Mouse (Mus musculus) cerebellum, adult 11-12 months (tissue): ENCODE results near the gene Gm20388.
"Not testable (repeated sequence)": the region's sequence is repeated elsewhere in the genome, so short reads cannot be mapped to it uniquely, and the experiment has no call there.

Experiments used
- DNase-seq: peaks from one replicate; pipeline ENCODE4 v3.0.0; 2022

The Gm20388 gene

GRCm38 (mm10) chr8:121126191-121126590 lies 1215.5 kb downstream of the Gm20388 start:
- DNase-seq = no peak

GRCm38 (mm10) chr8:121126694-121127093 lies 1216.1 kb downstream of the Gm20388 start:
- DNase-seq = no peak

- no peak for DNase-seq
Observed at GRCm38 (mm10) chr8:121127291-121127701, 1216.7 kb downstream of the Gm20388 start.

- no peak for DNase-seq
Observed at GRCm38 (mm10) chr8:121127756-121128375, 1217.2 kb downstream of the Gm20388 start, which contains the start of gene Foxl1. TSS of gene Foxl1 (plus strand) at chr8:121127940.

- DNase-seq = no peak
Observed at GRCm38 (mm10) chr8:121128531-121129264, 1218.1 kb downstream of the Gm20388 start.

GRCm38 (mm10) chr8:121129265-121129940 lies 1218.8 kb downstream of the Gm20388 start:
- DNase-seq = no peak

GRCm38 (mm10) chr8:121130522-121130921 lies 1219.9 kb downstream of the Gm20388 start:
- DNase-seq = no peak

- no peak for DNase-seq
Observed at GRCm38 (mm10) chr8:121132961-121133513, 1222.4 kb downstream of the Gm20388 start.

- no peak for DNase-seq
Observed at GRCm38 (mm10) chr8:121134102-121134501, 1223.5 kb downstream of the Gm20388 start.

GRCm38 (mm10) chr8:121134512-121134911 lies 1223.9 kb downstream of the Gm20388 start:
- no peak for DNase-seq

- no peak for DNase-seq
Observed at GRCm38 (mm10) chr8:121136856-121137255, 1226.2 kb downstream of the Gm20388 start.

- DNase-seq = not testable (repeated sequence)
Observed at GRCm38 (mm10) chr8:121145457-121146134, 1235.0 kb downstream of the Gm20388 start.

GRCm38 (mm10) chr8:121148573-121149083 lies 1238.0 kb downstream of the Gm20388 start:
- no peak for DNase-seq

GRCm38 (mm10) chr8:121152394-121152793 lies 1241.8 kb downstream of the Gm20388 start:
- DNase-seq = no peak

GRCm38 (mm10) chr8:121156990-121157491 lies 1246.4 kb downstream of the Gm20388 start:
- DNase-seq = no peak

- no peak for DNase-seq
Observed at GRCm38 (mm10) chr8:121158812-121159211, 1248.2 kb downstream of the Gm20388 start.

GRCm38 (mm10) chr8:121161437-121161836 lies 1250.8 kb downstream of the Gm20388 start:
- no peak for DNase-seq

GRCm38 (mm10) chr8:121162413-121162812 lies 1251.8 kb downstream of the Gm20388 start:
- no peak for DNase-seq

- DNase-seq = no peak
Observed at GRCm38 (mm10) chr8:121162906-121163695, 1252.5 kb downstream of the Gm20388 start.

GRCm38 (mm10) chr8:121164017-121164469 lies 1253.4 kb downstream of the Gm20388 start:
- DNase-seq = no peak

GRCm38 (mm10) chr8:121168033-121168432 lies 1257.4 kb downstream of the Gm20388 start:
- DNase-seq = no peak
